Mouse (Mus musculus) intestine, embryonic 14.5 days (tissue): Measurements from ENCODE around the gene Gm20379. TPM values are rescaled to one million over a fixed set of nuclear protein-coding genes. Genes with fewer than 3 reads are reported as not detected.

Source experiments
- ATAC-seq: fragments of 200-750 bp; cut with Nextera tagmentation; replicated peaks from 2 replicates; pipeline ENCODE4 v1.8.0; 2017; ENCODE audit warnings: low read depth, moderate number of reproducible peaks, moderate TSS enrichment, moderate library complexity; ENCODE audit not compliant: low FRiP score, low TSS enrichment
- DNase-seq: peaks from one replicate; pipeline ENCODE4 v3.0.0-alpha.2; 2018; ENCODE audit warnings: low spot score
- H3K27ac ChIP-seq: fragments of 300-500 bp; sonication (generic); 2 replicates; pipeline ENCODE4 v1.5.1; 2014; ENCODE audit warnings: low read depth, mild to moderate bottlenecking, control low read depth
- H3K27me3 ChIP-seq: fragments of 300-500 bp; sonication (generic); replicated peaks from 2 replicates; pipeline ENCODE4 v1.6.1; 2014; ENCODE audit warnings: low read length, control low read depth; ENCODE audit not compliant: control insufficient read depth, insufficient read depth
- H3K36me3 ChIP-seq: fragments of 300-500 bp; sonication (generic); 2 replicates; pipeline ENCODE4 v1.6.1; 2014; ENCODE audit warnings: low read length, control low read depth; ENCODE audit not compliant: control insufficient read depth, insufficient read depth
- H3K4me1 ChIP-seq: fragments of 300-500 bp; sonication (generic); replicated peaks from 2 replicates; pipeline ENCODE4 v1.6.1; 2014; ENCODE audit warnings: low read length, control low read depth, mixed read lengths; ENCODE audit not compliant: control insufficient read depth, insufficient read depth
- H3K4me2 ChIP-seq: fragments of 300-500 bp; sonication (generic); 2 replicates; pipeline ENCODE4 v1.6.1; 2014; ENCODE audit warnings: low read length
- H3K4me3 ChIP-seq: fragments of 300-500 bp; sonication (generic); 2 replicates; pipeline ENCODE4 v1.5.1; 2014; ENCODE audit warnings: low read depth, low read length, control low read depth, mixed read lengths
- H3K9ac ChIP-seq: fragments of 300-500 bp; sonication (generic); 2 replicates; pipeline ENCODE4 v1.6.1; 2014; ENCODE audit warnings: mild to moderate bottlenecking, low read length
- H3K9me3 ChIP-seq: fragments of 300-500 bp; sonication (generic); 2 replicates; pipeline ENCODE4 v1.6.1; 2016; ENCODE audit warnings: low read length, control low read depth; ENCODE audit not compliant: control insufficient read depth
- WGBS: fragments of 180-500 bp; shearing (Covaris S2); extraction: QIAGEN DNeasy Blood & Tissue Kit; methylation state at CpG from one replicate; pipeline ENCODE4 v1.1.7; 2014; 5-methylcytosine and 5-hydroxymethylcytosine counted together
- polyA plus RNA-seq: library from polyadenylated mRNA; unstranded; fragments of >200 nt; fragmentation: Nextera tagmentation; extraction: Ambion mirVana; gene quantifications from 2 replicates; pipeline ENCODE4 v1.2.1, GENCODE M21; 2014

Gene Gm20379
- polyA plus RNA-seq, 1 experiment from 2014 or later: 1.1 TPM

DNA sequence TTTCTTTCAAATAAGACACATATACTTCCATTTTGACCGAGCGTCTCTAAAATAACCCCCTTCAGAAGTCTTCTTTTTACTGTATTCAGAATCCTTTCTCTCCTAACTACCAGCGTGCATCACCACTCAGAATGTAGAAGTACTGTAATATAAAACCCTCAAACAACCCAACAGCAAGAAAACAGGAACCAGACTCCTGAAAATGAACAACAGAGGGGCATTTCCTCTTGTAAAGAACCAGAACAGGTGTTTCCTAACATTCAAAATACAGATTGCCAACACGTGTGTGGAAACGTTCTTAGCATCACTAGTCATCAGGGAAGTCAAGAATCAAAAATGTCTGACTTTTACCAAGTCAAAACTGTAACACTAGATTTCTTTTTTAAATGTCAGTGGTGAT is 15.0 kb downstream of the Gm20379 start:
- ATAC-seq (no peak), DNase-seq (no peak)
- no peaks in the 10 kb centered on the region for H3K27me3 ChIP-seq
- H3K4me3 ChIP-seq: no peak overlapping the region
- H3K4me2 ChIP-seq: no peak overlapping the region
- H3K4me1 ChIP-seq: no peaks in the 10 kb centered on the region
- WGBS: 88% methylated on average over 5 of the region's 5 CpGs
- peaks cover 10% of the 10 kb centered on the region; the same call in 1 of the 2 replicates for H3K36me3 ChIP-seq
- no peak overlapping the region for H3K27ac ChIP-seq
- H3K9me3 ChIP-seq: no peaks in the 10 kb centered on the region
- no peak overlapping the region for H3K9ac ChIP-seq

GRCm38 (mm10) chr13:92326030-92326429 is 20.2 kb downstream of the Gm20379 start:
- Histone ChIP-seq H3K27ac (no peak overlapping the region), H3K9ac (no peak overlapping the region), H3K27me3 (no peaks in the 10 kb centered on the region), H3K4me1 (no peaks in the 10 kb centered on the region), H3K36me3 (peaks cover 7% of the 10 kb centered on the region; the same call in 1 of the 2 replicates), H3K9me3 (no peaks in the 10 kb centered on the region), H3K4me2 (no peak overlapping the region), H3K4me3 (no peak overlapping the region)
- no peak for ATAC-seq
- DNase-seq: no peak
- 69% methylated on average over 5 of the region's 5 CpGs for WGBS

GRCm38 (mm10) chr13:92328000-92328399 is 22.2 kb downstream of the Gm20379 start:
- no peaks in the 10 kb centered on the region for H3K9me3 ChIP-seq
- ATAC-seq (no peak), DNase-seq (no peak)
- no peak overlapping the region for H3K4me3 ChIP-seq
- H3K4me1 ChIP-seq: no peaks in the 10 kb centered on the region
- no peak overlapping the region for H3K27ac ChIP-seq
- no peak overlapping the region for H3K9ac ChIP-seq
- WGBS: 73% methylated on average over 2 of the region's 2 CpGs
- H3K4me2 ChIP-seq: no peak overlapping the region
- H3K36me3 ChIP-seq: peaks cover 5% of the 10 kb centered on the region; the same call in 1 of the 2 replicates
- H3K27me3 ChIP-seq: no peaks in the 10 kb centered on the region

- H3K4me3 ChIP-seq: no peak overlapping the region
- H3K9me3 ChIP-seq: no peaks in the 10 kb centered on the region
- no peak overlapping the region for H3K4me2 ChIP-seq
- H3K4me1 ChIP-seq: no peaks in the 10 kb centered on the region
- 90% methylated on average over 3 of the region's 3 CpGs for WGBS
- DNase-seq (no peak), ATAC-seq (no peak)
- H3K9ac ChIP-seq: no peak overlapping the region
- no peak overlapping the region for H3K27ac ChIP-seq
- H3K36me3 ChIP-seq: peaks cover 5% of the 10 kb centered on the region; the same call in 1 of the 2 replicates
- no peaks in the 10 kb centered on the region for H3K27me3 ChIP-seq
Observed at GRCm38 (mm10) chr13:92330621-92331020, 24.8 kb downstream of the Gm20379 start.

DNA sequence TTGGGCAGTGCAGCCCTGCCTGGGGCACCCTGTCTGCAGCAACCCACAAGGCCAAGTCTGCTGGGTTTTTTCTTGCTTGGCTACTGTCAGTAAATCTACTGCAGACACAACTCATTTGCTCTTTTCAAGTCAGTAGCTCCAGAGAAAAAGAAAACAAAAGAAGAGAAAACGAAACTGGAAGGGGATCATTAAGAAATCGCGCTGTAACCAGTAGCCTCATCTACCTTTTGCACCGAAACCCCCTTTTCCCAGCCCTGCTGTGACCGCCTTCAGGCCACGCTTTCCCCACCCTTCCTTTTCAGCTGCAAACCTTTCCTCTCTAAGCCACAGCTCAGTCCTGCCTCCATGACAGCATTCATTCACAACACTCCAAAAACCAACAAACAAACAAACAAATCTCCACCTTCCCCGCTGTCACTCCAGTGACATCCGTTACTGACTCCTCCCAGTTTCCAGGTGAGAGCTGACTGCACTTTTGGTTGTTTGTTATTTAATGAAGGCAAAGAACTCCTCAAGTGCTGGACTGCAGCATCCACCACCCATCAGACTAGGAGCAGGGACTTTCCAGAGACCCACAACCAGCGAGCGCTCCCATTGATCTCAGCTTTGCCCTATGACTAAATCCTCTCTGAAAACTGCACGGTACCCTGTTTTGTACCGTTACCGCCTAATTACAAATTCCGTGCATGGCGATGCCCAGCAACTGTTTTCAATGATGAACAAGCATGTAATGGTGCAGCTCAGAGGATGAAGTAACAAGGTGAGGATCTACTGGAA is 26.5 kb downstream of the Gm20379 start:
- Histone ChIP-seq H3K9ac (no peak overlapping the region), H3K27me3 (no peaks in the 10 kb centered on the region), H3K9me3 (no peaks in the 10 kb centered on the region), H3K4me2 (no peak overlapping the region), H3K36me3 (peaks cover 9% of the 10 kb centered on the region), H3K4me3 (no peak overlapping the region), H3K27ac (no peak overlapping the region), H3K4me1 (no peaks in the 10 kb centered on the region)
- ATAC-seq (no peak), DNase-seq (no peak)
- WGBS: 91% methylated on average over 15 of the region's 15 CpGs

DNA sequence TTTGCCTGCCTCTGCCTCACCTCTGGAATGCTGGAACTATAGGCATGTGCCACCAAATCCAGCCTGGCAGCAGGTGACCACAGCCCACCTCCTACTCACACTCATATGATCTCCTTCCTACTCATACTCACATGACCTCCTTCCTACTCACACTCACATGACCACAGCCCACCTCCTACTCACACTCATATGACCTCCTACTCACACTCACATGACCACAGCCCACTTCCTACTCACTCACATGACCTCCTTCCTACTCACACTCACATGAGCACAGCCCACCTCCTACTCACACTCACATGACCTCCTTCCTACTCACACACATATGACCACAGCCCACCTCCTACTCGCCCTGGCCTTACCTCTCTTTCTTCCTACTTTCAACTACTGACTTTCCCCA is 31.1 kb downstream of the Gm20379 start:
- no peak overlapping the region for H3K27ac ChIP-seq
- DNase-seq: no peak
- no peak overlapping the region for H3K9ac ChIP-seq
- H3K4me1 ChIP-seq: no peaks in the 10 kb centered on the region
- WGBS: 87% methylated on average over 1 of the region's 1 CpGs
- no peak overlapping the region for H3K4me2 ChIP-seq
- no peak for ATAC-seq
- no peaks in the 10 kb centered on the region for H3K27me3 ChIP-seq
- H3K9me3 ChIP-seq: no peaks in the 10 kb centered on the region
- peaks cover 15% of the 10 kb centered on the region for H3K36me3 ChIP-seq
- H3K4me3 ChIP-seq: no peak overlapping the region

DNA sequence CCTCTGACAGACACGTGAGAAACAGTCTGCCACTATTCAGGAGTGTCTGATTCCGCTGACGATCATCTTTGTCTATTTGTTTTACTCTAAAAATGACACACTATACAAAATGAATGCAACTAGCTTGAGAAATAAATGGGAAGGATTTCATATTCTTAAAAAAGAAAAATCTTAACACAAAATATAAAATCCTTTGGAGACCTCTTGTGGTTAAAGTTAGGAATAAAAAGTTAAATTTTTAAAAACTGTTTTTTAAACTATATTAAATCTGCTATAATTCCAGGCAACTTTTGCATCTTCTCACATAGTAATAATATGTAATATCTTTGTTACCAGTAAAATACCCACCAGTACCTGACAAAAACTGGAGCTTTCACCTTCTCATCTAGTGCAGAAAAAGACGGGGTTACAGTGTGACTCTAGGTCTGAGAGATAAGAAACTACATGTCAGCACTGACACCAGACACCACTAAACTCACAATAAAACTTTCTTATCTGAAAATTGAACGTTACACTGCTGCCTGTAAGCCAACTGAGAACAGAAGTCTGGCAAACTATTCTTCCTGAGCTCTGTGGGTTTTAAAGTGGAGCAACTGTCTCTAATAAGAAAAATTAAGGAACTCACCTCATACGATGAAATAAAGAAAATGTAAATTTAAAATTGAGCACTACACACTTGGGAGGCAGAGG is 32.1 kb downstream of the Gm20379 start:
- peaks cover 24% of the 10 kb centered on the region for H3K36me3 ChIP-seq
- H3K4me3 ChIP-seq: no peak overlapping the region
- no peak for DNase-seq
- H3K27me3 ChIP-seq: no peaks in the 10 kb centered on the region
- no peak overlapping the region for H3K9ac ChIP-seq
- no peak overlapping the region for H3K4me2 ChIP-seq
- H3K27ac ChIP-seq: no peak overlapping the region
- no peaks in the 10 kb centered on the region for H3K4me1 ChIP-seq
- WGBS: 82% methylated on average over 6 of the region's 6 CpGs
- ATAC-seq: no peak
- no peaks in the 10 kb centered on the region for H3K9me3 ChIP-seq

- 86% methylated on average over 3 of the region's 3 CpGs for WGBS
- no peak overlapping the region for H3K4me2 ChIP-seq
- H3K36me3 ChIP-seq: peaks cover 41% of the 10 kb centered on the region
Observed at GRCm38 (mm10) chr13:92339787-92340186, 34.0 kb downstream of the Gm20379 start.

More at GRCm38 (mm10) chr13:92339787-92340186, 34.0 kb downstream of the Gm20379 start:
- Histone ChIP-seq H3K27me3 (no peaks in the 10 kb centered on the region), H3K4me3 (no peak overlapping the region), H3K9me3 (no peaks in the 10 kb centered on the region), H3K27ac (no peak overlapping the region), H3K4me1 (no peaks in the 10 kb centered on the region), H3K9ac (no peak overlapping the region)
- DNase-seq (no peak), ATAC-seq (no peak)
